Mouse (Mus musculus) cortical plate, adult 2 months (tissue): ENCODE measurements around the gene Arhgef3. TPM values are rescaled to one million over a fixed set of nuclear protein-coding genes. Genes with fewer than 3 reads are reported as not detected.

Experiments
- H3K27ac ChIP-seq: fragments of 200-500 bp; 2 replicates; pipeline ENCODE4 v1.5.1; 2012; ENCODE audit warnings: low read length, control low read depth, inconsistent platforms; ENCODE audit not compliant: insufficient read depth
- H3K4me1 ChIP-seq: fragments of 200-500 bp; 2 replicates; pipeline ENCODE4 v1.6.1; 2011; ENCODE audit warnings: low read length; ENCODE audit not compliant: control insufficient read depth, insufficient read depth
- H3K4me3 ChIP-seq: fragments of 200-500 bp; 2 replicates; pipeline ENCODE4 v1.5.1; 2011; ENCODE audit warnings: mild to moderate bottlenecking, low read length, control low read depth; ENCODE audit not compliant: insufficient read depth
- CTCF ChIP-seq: fragments of 200-500 bp; IDR thresholded peaks from 2 replicates; pipeline ENCODE4 v1.5.1; 2011; ENCODE audit warnings: mild to moderate bottlenecking, control low read depth, low read length; ENCODE audit not compliant: insufficient read depth; ENCODE audit errors: extremely low read depth
- POLR2A ChIP-seq: fragments of 200-500 bp; IDR thresholded peaks from 2 replicates; pipeline ENCODE4 v1.6.1; 2011; ENCODE audit warnings: mild to moderate bottlenecking, low read length, control low read depth; ENCODE audit not compliant: insufficient read depth; ENCODE audit errors: extremely low read depth
- polyA plus RNA-seq: library from polyadenylated mRNA; depleted of rRNA; stranded (reverse); fragments of >200 nt; gene quantifications from 2 replicates; pipeline ENCODE4 v1.2.3, GENCODE M21; 2012

Gene Arhgef3
- polyA plus RNA-seq, 1 experiment, result 42.9 TPM

DNA sequence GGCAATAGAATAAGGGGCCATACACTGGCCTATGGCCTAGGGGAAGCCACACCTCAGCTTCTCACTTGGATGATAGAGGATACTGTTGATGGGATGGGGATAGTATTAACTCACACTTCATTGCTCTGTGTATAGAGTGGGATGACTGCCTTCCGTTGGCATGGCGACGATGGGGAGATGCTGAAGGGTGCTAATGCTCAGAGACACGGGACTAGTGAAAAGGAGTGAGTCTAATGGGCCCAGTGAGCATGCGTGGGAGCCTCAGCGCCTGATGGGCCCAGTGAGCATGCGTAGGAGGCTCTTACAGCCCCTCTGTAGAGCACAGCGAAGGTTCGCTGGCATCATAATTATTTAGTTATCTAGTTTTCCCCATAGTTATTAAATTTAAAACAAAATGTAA lies 24.2 kb downstream of the Arhgef3 start:
- H3K4me3 ChIP-seq, result no peak overlapping the region
- H3K4me1 ChIP-seq, result no peaks in the 10 kb centered on the region
- TF ChIP-seq POLR2A (no peak), CTCF (no peak)
- H3K27ac ChIP-seq, result no peak overlapping the region

GRCm38 (mm10) chr14:27139968-27140367 lies 25.3 kb downstream of the Arhgef3 start:
- no peak overlapping the region for H3K4me3 ChIP-seq
- H3K27ac ChIP-seq, result no peak overlapping the region
- TF ChIP-seq CTCF (no peak), POLR2A (no peak)
- no peaks in the 10 kb centered on the region for H3K4me1 ChIP-seq

DNA sequence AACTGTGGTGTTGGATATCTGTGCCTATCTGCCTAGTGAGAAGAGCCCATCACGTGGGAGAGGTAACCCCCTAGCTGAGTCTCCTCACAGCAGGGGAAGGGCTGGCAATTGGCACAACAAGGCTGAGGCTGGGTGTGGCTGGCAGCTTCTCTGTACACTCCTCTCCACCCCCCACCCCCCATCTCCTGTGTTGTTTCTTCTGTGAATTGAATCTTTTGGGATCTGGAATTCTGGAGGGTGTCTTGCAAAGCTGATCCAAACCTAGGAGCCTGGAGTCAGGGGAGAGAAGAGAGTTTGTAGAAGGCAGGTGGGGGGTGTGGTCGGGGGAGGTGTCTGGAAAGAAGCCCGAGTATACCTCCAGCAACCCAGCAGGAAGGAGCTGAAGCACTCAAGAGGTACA lies 26.8 kb downstream of the Arhgef3 start:
- no peaks in the 10 kb centered on the region for H3K4me1 ChIP-seq
- TF ChIP-seq CTCF, result no peak
- TF ChIP-seq POLR2A, result no peak
- H3K4me3 ChIP-seq, result no peak overlapping the region
- H3K27ac ChIP-seq, result no peak overlapping the region

- no peaks in the 10 kb centered on the region for H3K4me1 ChIP-seq
- TF ChIP-seq POLR2A (no peak), CTCF (no peak)
- no peak overlapping the region for H3K4me3 ChIP-seq
- H3K27ac ChIP-seq, result no peak overlapping the region
These were observed 28.0 kb downstream of the Arhgef3 start for GRCm38 (mm10) chr14:27142680-27143079.

DNA sequence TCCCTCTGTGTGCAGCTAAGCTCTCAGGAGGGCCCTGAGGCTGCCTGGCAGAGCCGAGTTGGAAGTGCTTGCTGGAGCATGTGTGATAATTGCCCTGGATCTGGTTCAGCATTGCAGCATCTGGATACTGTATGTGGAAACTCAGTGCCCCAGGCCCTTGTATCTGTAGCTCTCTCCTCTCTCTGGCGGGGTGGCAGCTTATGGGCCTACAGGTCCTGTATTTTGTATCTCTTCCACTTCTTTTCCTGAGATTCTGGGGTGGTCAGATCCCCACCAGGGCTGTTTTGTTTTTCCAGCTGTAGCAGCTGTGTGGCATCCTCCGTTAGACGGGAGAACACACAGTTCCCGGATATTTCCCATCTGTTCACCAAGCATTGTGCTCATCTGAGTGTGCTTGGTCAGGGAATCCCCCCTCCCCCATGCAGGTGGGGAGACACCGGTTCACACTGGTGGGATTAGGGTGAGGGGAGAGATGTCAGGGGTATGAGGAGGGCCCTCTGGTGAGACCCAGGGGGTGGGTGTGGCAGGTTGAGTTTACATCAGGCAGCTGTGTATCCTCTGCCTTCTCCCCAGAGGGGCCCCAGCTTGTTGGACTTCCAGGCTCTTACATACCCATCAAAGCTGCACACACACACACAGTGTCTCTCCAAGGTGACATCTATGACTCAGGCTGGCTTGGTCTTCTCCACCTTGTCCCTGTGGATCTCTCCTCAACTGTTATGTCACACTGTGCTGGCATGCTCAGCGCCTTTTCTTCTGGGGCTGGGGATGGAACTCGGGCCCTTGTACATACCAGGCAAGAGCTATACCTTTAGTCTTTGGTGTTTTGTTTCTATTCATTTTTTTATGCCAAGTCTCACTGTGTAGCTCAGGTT lies 30.7 kb downstream of the Arhgef3 start:
- no peak overlapping the region for H3K27ac ChIP-seq
- no peaks in the 10 kb centered on the region for H3K4me1 ChIP-seq
- H3K4me3 ChIP-seq, result no peak overlapping the region
- no peak for TF ChIP-seq POLR2A
- no peak for TF ChIP-seq CTCF

DNA sequence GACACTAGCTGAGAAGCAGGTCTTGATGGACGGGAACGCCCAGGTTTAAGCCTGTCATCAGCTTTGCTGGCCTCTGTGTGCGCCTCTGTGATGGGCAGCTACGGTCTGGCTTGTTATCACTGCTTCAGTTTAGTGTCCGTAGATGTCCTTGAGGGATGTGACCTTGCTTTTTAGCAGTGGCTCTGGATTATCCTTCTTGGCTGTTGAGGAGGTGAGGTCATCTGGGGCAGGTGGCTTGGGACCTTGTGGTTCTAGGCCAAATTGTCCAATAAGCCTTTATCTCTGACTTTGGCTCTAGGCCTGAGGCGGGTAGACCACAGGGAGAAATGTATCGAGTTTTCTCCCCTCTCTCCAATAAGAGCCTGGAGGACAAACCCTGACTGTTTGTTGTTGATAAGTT lies 33.0 kb downstream of the Arhgef3 start:
- no peak for TF ChIP-seq CTCF
- no peak for TF ChIP-seq POLR2A
- H3K4me3 ChIP-seq, result no peak overlapping the region
- H3K4me1 ChIP-seq, result no peaks in the 10 kb centered on the region
- no peak overlapping the region for H3K27ac ChIP-seq

- TF ChIP-seq CTCF (no peak), POLR2A (no peak)
- H3K27ac ChIP-seq, result no peak overlapping the region
- no peaks in the 10 kb centered on the region for H3K4me1 ChIP-seq
- no peak overlapping the region for H3K4me3 ChIP-seq
These were observed 34.7 kb downstream of the Arhgef3 start for GRCm38 (mm10) chr14:27149401-27149800.

DNA sequence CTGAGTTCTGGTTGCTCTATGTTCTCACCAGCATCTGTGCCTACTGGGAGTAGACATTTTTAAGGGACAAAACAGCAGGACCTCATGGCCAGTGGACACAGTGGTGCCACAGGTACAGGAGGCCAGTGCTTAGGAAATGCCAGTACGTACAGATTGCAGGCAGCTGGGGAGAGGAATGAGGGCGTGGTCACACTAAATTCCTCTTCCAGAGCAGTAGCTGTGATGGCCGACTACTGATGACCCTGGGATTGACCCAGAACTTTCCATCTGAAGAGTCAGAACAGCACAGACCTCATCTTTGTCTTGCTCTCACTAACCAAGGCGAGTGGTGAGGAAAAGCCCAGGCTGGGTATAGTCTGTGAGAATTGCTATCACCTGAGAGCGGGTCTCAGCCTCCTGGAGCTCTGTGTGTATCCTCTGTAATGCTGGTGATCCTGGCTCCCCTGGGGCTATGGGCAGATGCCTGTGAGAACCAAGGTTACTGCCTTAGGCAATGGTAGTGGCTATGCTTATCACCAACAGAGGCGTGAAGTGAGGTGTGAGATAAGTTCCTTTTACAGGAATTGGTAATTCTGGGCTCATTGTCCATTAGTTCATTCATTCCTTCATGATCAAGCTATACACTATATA lies 35.4 kb downstream of the Arhgef3 start:
- TF ChIP-seq POLR2A (no peak), CTCF (no peak)
- Histone ChIP-seq H3K4me3 (no peak overlapping the region), H3K4me1 (no peaks in the 10 kb centered on the region), H3K27ac (no peak overlapping the region)

DNA sequence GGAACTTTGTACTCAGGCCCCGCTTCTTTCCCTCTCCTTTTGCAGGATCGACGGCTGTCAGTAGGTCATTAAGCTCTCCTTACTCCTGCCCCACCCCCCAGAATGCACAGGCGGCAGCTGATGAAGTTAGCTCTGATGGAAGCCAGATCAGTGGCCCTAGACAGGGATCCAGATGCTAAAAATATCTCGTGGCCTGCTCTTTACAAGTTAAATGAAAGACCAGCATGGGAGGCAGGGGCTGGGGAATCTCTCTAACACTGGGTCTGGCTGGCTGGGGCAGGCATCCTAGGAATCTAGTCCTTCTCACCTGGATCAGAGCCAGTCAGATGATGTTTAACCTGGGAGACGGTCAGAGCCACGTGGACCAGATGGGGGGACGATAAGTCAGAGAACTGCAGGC lies 36.7 kb downstream of the Arhgef3 start:
- TF ChIP-seq POLR2A, result no peak
- no peak for TF ChIP-seq CTCF

DNA sequence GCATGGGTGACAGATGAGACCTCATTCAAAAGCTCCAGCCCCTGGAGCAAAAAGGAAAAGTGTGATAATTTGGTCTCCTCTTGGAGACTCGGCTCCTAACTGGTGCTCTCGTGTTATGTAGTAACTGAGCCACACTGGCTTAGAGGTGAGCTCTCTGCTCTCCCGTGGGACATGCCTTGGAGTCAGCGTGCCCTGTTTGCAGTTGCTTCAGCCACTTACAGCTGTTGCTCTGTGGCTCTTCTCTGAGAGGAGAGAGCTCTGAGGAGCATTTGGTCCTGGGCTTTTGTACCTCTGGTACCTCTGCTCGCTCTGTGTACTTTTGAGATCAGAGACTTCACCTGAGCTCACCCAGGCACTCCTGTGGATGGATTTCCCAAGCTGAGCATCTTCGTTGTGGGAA lies 40.4 kb downstream of the Arhgef3 start:
- no peak overlapping the region for H3K27ac ChIP-seq
- H3K4me1 ChIP-seq, result no peaks in the 10 kb centered on the region
- TF ChIP-seq CTCF (no peak), POLR2A (no peak)
- no peak overlapping the region for H3K4me3 ChIP-seq

More for the DNA sequence above, 36.7 kb downstream of the Arhgef3 start:
- no peak overlapping the region for H3K4me3 ChIP-seq
- no peak overlapping the region for H3K27ac ChIP-seq
- H3K4me1 ChIP-seq, result no peaks in the 10 kb centered on the region
